Mouse (Mus musculus): ENCODE measurements around the gene Atg4b. TPM values are rescaled to one million over a fixed set of nuclear protein-coding genes. Genes with fewer than 3 reads are reported as not detected.
"Not testable (repeated sequence)": the region's sequence is repeated elsewhere in the genome, so short reads cannot be mapped to it uniquely, and the experiment has no call there.

Atg4b gene
- polyA plus RNA-seq, 1 experiment from 2014 or later: 91.7 TPM

GRCm38 (mm10) chr1:93753911-93754572 lies 2.7 kb downstream of the Atg4b start:
- H3K9ac ChIP-seq: peak overlapping the region; percentile 91
- WGBS: under 1% methylated on average over 59 of the region's 59 CpGs

GRCm38 (mm10) chr1:93754573-93755290 lies 3.4 kb downstream of the Atg4b start, which contains the start of gene Thap4:
Thap4 (minus strand) TSS chr1:93754864.
- Histone ChIP-seq H3K4me2 (replicated peaks) (peak within 1 kb of the TSS; percentile 86), H3K36me3 (replicated peaks; ENCODE audit: control insufficient read depth, insufficient read depth) (peaks cover 10% of the 10 kb centered on the region), H3K27ac (peak within 1 kb of the TSS; percentile 88), H3K4me1 (replicated peaks; ENCODE audit: control insufficient read depth, insufficient read depth, low read length) (peaks cover 19% of the 10 kb centered on the region), H3K27me3 (ENCODE audit: control insufficient read depth, insufficient read depth, low read length) (no peaks in the 10 kb centered on the region), H3K9me3 (ENCODE audit: control insufficient read depth, low read length) (no peaks in the 10 kb centered on the region), H3K9ac (peak within 1 kb of the TSS; percentile 91), H3K4me3 (replicated peaks; ENCODE audit: low read length) (peak within 1 kb of the TSS; percentile 60)
- ATAC-seq (ENCODE audit: low FRiP score) (peak; percentile 94), DNase-seq (ENCODE audit: low spot score) (peak; percentile 90)
- under 1% methylated on average over 82 of the region's 121 CpGs for WGBS

More at GRCm38 (mm10) chr1:93753911-93754572, 2.7 kb downstream of the Atg4b start:
- Histone ChIP-seq H3K4me2 (replicated peaks) (peak overlapping the region; percentile 86), H3K27ac (peak overlapping the region; percentile 88), H3K36me3 (replicated peaks; ENCODE audit: control insufficient read depth, insufficient read depth) (peaks cover 17% of the 10 kb centered on the region), H3K4me3 (replicated peaks; ENCODE audit: low read length) (peak overlapping the region; percentile 60), H3K27me3 (ENCODE audit: control insufficient read depth, insufficient read depth, low read length) (no peaks in the 10 kb centered on the region), H3K9me3 (ENCODE audit: control insufficient read depth, low read length) (no peaks in the 10 kb centered on the region), H3K4me1 (replicated peaks; ENCODE audit: control insufficient read depth, insufficient read depth, low read length) (peaks cover 19% of the 10 kb centered on the region)
- peak; percentile 41 for ATAC-seq (ENCODE audit: low FRiP score)
- DNase-seq (ENCODE audit: low spot score): peak; percentile 34

- H3K4me1 ChIP-seq (replicated peaks; ENCODE audit: control insufficient read depth, insufficient read depth, low read length): peaks cover 19% of the 10 kb centered on the region
- DNase-seq (ENCODE audit: low spot score): peak; percentile 25
- peak overlapping the region; percentile 86 for H3K4me2 ChIP-seq (replicated peaks)
- no peak for ATAC-seq (ENCODE audit: low FRiP score)
- no peaks in the 10 kb centered on the region for H3K9me3 ChIP-seq (ENCODE audit: control insufficient read depth, low read length)
- WGBS: 2% methylated on average over 13 of the region's 13 CpGs
- H3K27me3 ChIP-seq (ENCODE audit: control insufficient read depth, insufficient read depth, low read length): no peaks in the 10 kb centered on the region
- H3K9ac ChIP-seq: peak overlapping the region; percentile 91
- H3K27ac ChIP-seq: peak overlapping the region; percentile 88
- peaks cover 5% of the 10 kb centered on the region; the same call in 1 of the 2 replicates for H3K36me3 ChIP-seq (replicated peaks; ENCODE audit: control insufficient read depth, insufficient read depth)
- peak overlapping the region; percentile 60 for H3K4me3 ChIP-seq (replicated peaks; ENCODE audit: low read length)
Measured at GRCm38 (mm10) chr1:93755291-93755610, 4.0 kb downstream of the Atg4b start.

- Histone ChIP-seq H3K36me3 (replicated peaks; ENCODE audit: control insufficient read depth, insufficient read depth) (peaks cover under 1% of the 10 kb centered on the region; the same call in 1 of the 2 replicates), H3K9ac (peak overlapping the region; percentile 91; the same call in 1 of the 2 replicates), H3K4me2 (replicated peaks) (peak overlapping the region; percentile 86), H3K27ac (no peak overlapping the region), H3K9me3 (ENCODE audit: control insufficient read depth, low read length) (no peaks in the 10 kb centered on the region), H3K27me3 (ENCODE audit: control insufficient read depth, insufficient read depth, low read length) (no peaks in the 10 kb centered on the region), H3K4me1 (replicated peaks; ENCODE audit: control insufficient read depth, insufficient read depth, low read length) (peaks cover 19% of the 10 kb centered on the region), H3K4me3 (replicated peaks; ENCODE audit: low read length) (peak overlapping the region; percentile 60)
- WGBS: 33% methylated on average over 7 of the region's 7 CpGs
- ATAC-seq (ENCODE audit: low FRiP score) (no peak), DNase-seq (ENCODE audit: low spot score) (no peak)
Measured at GRCm38 (mm10) chr1:93755618-93756017, 4.3 kb downstream of the Atg4b start.

DNA sequence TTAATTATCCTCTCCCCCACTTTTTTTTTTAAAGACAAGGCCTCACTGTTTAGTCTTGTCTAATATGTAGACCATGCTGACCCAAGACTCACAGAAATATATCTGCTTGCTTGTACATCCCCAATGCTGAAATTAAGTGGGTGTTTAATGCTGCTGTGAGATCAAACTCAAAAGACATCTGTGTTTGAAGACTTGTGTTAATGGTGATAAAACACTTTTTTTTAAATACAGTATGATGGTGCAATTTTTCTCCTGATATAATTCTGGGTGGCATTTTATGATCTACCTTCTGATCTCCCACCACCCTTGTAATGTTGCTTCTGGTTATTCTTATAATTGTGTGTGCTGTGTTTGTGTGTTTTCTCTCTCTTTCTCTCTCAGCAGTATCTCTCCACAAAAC lies 4.9 kb downstream of the Atg4b start:
- Histone ChIP-seq H3K9me3 (ENCODE audit: control insufficient read depth, low read length) (no peaks in the 10 kb centered on the region), H3K4me1 (replicated peaks; ENCODE audit: control insufficient read depth, insufficient read depth, low read length) (peaks cover 19% of the 10 kb centered on the region), H3K4me3 (replicated peaks; ENCODE audit: low read length) (peak overlapping the region; percentile 60; the same call in 1 of the 2 replicates), H3K36me3 (replicated peaks; ENCODE audit: control insufficient read depth, insufficient read depth) (no peaks in the 10 kb centered on the region), H3K4me2 (replicated peaks) (peak overlapping the region; percentile 86), H3K9ac (no peak overlapping the region), H3K27ac (no peak overlapping the region), H3K27me3 (ENCODE audit: control insufficient read depth, insufficient read depth, low read length) (no peaks in the 10 kb centered on the region)
- no peak for DNase-seq (ENCODE audit: low spot score)
- no peak for ATAC-seq (ENCODE audit: low FRiP score)

DNA sequence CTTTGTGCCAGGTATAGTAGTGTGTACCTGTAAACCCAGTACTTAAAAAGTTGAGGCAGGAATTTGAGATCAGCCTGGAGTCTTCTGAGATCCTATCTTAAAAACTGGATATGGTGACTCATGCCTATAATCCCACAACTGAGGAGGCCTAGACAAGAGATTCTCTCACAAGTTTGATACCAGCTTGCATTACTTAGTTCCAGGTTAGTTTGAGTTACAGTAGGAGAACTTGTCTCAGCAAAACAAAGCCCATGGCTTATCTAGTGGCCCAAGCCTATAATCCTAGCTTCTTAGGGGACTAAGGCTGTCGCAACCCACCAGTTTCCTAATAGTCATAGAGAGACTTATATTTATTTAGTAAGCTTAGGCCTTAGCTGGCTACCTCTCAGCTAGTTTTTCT lies 8.8 kb downstream of the Atg4b start:
- H3K27ac ChIP-seq: no peak overlapping the region
- ATAC-seq (ENCODE audit: low FRiP score): no peak
- 95% methylated on average over 1 of the region's 1 CpGs for WGBS
- DNase-seq (ENCODE audit: low spot score): no peak
- no peak overlapping the region for H3K9ac ChIP-seq
- H3K4me3 ChIP-seq (replicated peaks; ENCODE audit: low read length): no peak overlapping the region
- H3K4me1 ChIP-seq (replicated peaks; ENCODE audit: control insufficient read depth, insufficient read depth, low read length): peaks cover 10% of the 10 kb centered on the region
- no peaks in the 10 kb centered on the region for H3K27me3 ChIP-seq (ENCODE audit: control insufficient read depth, insufficient read depth, low read length)
- no peak overlapping the region for H3K4me2 ChIP-seq (replicated peaks)
- H3K36me3 ChIP-seq (replicated peaks; ENCODE audit: control insufficient read depth, insufficient read depth): no peaks in the 10 kb centered on the region
- H3K9me3 ChIP-seq (ENCODE audit: control insufficient read depth, low read length): no peaks in the 10 kb centered on the region

GRCm38 (mm10) chr1:93763531-93763930 lies 12.2 kb downstream of the Atg4b start:
- not testable (repeated sequence) for DNase-seq (ENCODE audit: low spot score); H3K36me3 ChIP-seq (replicated peaks; ENCODE audit: control insufficient read depth, insufficient read depth); H3K27ac ChIP-seq; H3K4me1 ChIP-seq (replicated peaks; ENCODE audit: control insufficient read depth, insufficient read depth, low read length); H3K4me2 ChIP-seq (replicated peaks); H3K27me3 ChIP-seq (ENCODE audit: control insufficient read depth, insufficient read depth, low read length); H3K9me3 ChIP-seq (ENCODE audit: control insufficient read depth, low read length); ATAC-seq (ENCODE audit: low FRiP score); H3K4me3 ChIP-seq (replicated peaks; ENCODE audit: low read length); H3K9ac ChIP-seq
- 89% methylated on average over 3 of the region's 3 CpGs for WGBS

- no peak for ATAC-seq (ENCODE audit: low FRiP score)
Measured at GRCm38 (mm10) chr1:93764871-93765591, 13.7 kb downstream of the Atg4b start.

GRCm38 (mm10) chr1:93767600-93767999 lies 16.3 kb downstream of the Atg4b start:
- Histone ChIP-seq H3K4me1 (replicated peaks; ENCODE audit: control insufficient read depth, insufficient read depth, low read length) (no peaks in the 10 kb centered on the region), H3K9me3 (ENCODE audit: control insufficient read depth, low read length) (no peaks in the 10 kb centered on the region), H3K27ac (no peak overlapping the region), H3K4me3 (replicated peaks; ENCODE audit: low read length) (no peak overlapping the region), H3K9ac (no peak overlapping the region), H3K36me3 (replicated peaks; ENCODE audit: control insufficient read depth, insufficient read depth) (peaks cover 16% of the 10 kb centered on the region), H3K27me3 (ENCODE audit: control insufficient read depth, insufficient read depth, low read length) (no peaks in the 10 kb centered on the region), H3K4me2 (replicated peaks) (no peak overlapping the region)
- 94% methylated on average over 6 of the region's 6 CpGs for WGBS
- ATAC-seq (ENCODE audit: low FRiP score): no peak
- no peak for DNase-seq (ENCODE audit: low spot score)

More at GRCm38 (mm10) chr1:93764871-93765591, 13.7 kb downstream of the Atg4b start:
- no peak overlapping the region for H3K27ac ChIP-seq
- no peak overlapping the region for H3K4me3 ChIP-seq (replicated peaks; ENCODE audit: low read length)
- peaks cover 16% of the 10 kb centered on the region for H3K36me3 ChIP-seq (replicated peaks; ENCODE audit: control insufficient read depth, insufficient read depth)
- H3K4me1 ChIP-seq (replicated peaks; ENCODE audit: control insufficient read depth, insufficient read depth, low read length): no peaks in the 10 kb centered on the region
- no peaks in the 10 kb centered on the region for H3K9me3 ChIP-seq (ENCODE audit: control insufficient read depth, low read length)
- H3K9ac ChIP-seq: no peak overlapping the region
- WGBS: 92% methylated on average over 9 of the region's 9 CpGs
- DNase-seq (ENCODE audit: low spot score): no peak
- no peaks in the 10 kb centered on the region for H3K27me3 ChIP-seq (ENCODE audit: control insufficient read depth, insufficient read depth, low read length)
- H3K4me2 ChIP-seq (replicated peaks): no peak overlapping the region

All from hindbrain, embryonic 14.5 days (tissue).